Mouse (Mus musculus): ENCODE data around the gene Otx2.

DNA sequence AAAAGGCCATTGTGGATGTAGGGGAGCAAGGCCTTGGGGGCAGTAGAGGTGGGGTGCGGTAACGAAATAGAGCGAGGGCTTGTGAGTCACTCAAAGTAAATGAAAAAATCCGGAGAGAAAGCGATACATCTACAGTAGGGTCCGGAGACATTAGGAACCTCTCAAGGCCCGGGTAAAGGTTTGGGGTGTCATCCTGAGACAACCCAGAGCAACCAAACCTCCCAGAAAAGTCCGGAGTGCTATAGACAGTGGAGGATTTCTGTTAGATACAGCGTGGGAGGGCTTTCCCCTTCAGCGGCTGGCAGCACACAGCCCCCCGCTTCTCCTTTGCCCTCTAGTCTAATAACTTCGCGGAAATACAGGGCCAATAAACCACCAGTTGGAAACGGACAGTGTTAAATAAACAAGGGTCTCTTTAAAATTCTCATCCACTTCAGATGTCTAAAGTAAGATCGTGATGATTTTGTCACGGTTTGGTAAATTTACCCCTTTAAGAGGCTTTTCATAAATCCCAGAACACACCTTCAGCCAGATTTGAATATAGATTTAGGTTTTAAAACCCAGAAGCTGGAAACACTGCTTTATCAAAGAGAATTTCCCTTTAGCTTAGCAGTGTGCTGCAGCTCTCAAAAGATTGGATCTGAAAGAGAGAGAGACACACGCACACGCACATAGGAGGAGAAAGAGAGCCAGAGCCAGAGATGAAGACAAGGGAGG is 3.9 kb downstream of the Otx2 start:
- TF ChIP-seq CTCF (IDR thresholded peaks at IDR 0.05; ENCODE audit: extremely low read depth, insufficient read length, insufficient replicate concordance, low read depth, low read length) (no peak), POLR2A (IDR thresholded peaks at IDR 0.05; ENCODE audit: low read depth, low read length) (no peak)

Measured in small intestine, adult 2 months (tissue).